Mouse (Mus musculus): ENCODE measurements around the gene Plekhg6.
A peak's percentile ranks its signal among the peaks of the same experiment; 100 is the strongest.

Gene Plekhg6

GRCm38 (mm10) chr6:125354352-125355151 lies 26.0 kb downstream of the Plekhg6 start:
- no peak for DNase-seq (ENCODE audit: low read depth in 1 of 2, low spot score in 2 of 2)

- DNase-seq (ENCODE audit: low read depth in 1 of 2, low spot score in 2 of 2) = no peak
These were observed 26.9 kb downstream of the Plekhg6 start for GRCm38 (mm10) chr6:125353655-125354054.

- DNase-seq (ENCODE audit: low read depth in 1 of 2, low spot score in 2 of 2) = no peak
These were observed 27.4 kb downstream of the Plekhg6 start for GRCm38 (mm10) chr6:125353221-125353620.

- no peak for DNase-seq (ENCODE audit: low read depth in 1 of 2, low spot score in 2 of 2)
These were observed 27.8 kb downstream of the Plekhg6 start for GRCm38 (mm10) chr6:125352811-125353210.

- no peak for DNase-seq (ENCODE audit: low read depth in 1 of 2, low spot score in 2 of 2)
These were observed 28.6 kb downstream of the Plekhg6 start for GRCm38 (mm10) chr6:125352046-125352384.

- DNase-seq (ENCODE audit: low read depth in 1 of 2, low spot score in 2 of 2) = no peak
These were observed 29.1 kb downstream of the Plekhg6 start for GRCm38 (mm10) chr6:125351368-125352045.

GRCm38 (mm10) chr6:125350995-125351324 lies 29.6 kb downstream of the Plekhg6 start:
- DNase-seq (ENCODE audit: low read depth in 1 of 2, low spot score in 2 of 2) = no peak

- DNase-seq (ENCODE audit: low read depth in 1 of 2, low spot score in 2 of 2) = peak in 1 of 2 experiments; percentile 47
These were observed 30.2 kb downstream of the Plekhg6 start for GRCm38 (mm10) chr6:125350231-125350994.

GRCm38 (mm10) chr6:125349575-125350230 lies 30.9 kb downstream of the Plekhg6 start:
- peak in 1 of 2 experiments; percentile 63 for DNase-seq (ENCODE audit: low read depth in 1 of 2, low spot score in 2 of 2)

GRCm38 (mm10) chr6:125348721-125349574 lies 31.6 kb downstream of the Plekhg6 start, which contains the start of gene Tnfrsf1a:
Gene Tnfrsf1a (plus strand): TSS chr6:125349362.
- DNase-seq (ENCODE audit: low read depth in 1 of 2, low spot score in 2 of 2) = no peak

GRCm38 (mm10) chr6:125346029-125346428 lies 34.6 kb downstream of the Plekhg6 start:
- DNase-seq (ENCODE audit: low read depth in 1 of 2, low spot score in 2 of 2) = no peak

- peak in 1 of 2 experiments; percentile 57 for DNase-seq (ENCODE audit: low read depth in 1 of 2, low spot score in 2 of 2)
These were observed 35.0 kb downstream of the Plekhg6 start for GRCm38 (mm10) chr6:125345625-125346024.

- no peak for DNase-seq (ENCODE audit: low read depth in 1 of 2, low spot score in 2 of 2)
These were observed 35.7 kb downstream of the Plekhg6 start for GRCm38 (mm10) chr6:125344866-125345265.

- DNase-seq (ENCODE audit: low read depth in 1 of 2, low spot score in 2 of 2) = no peak
These were observed 36.5 kb downstream of the Plekhg6 start for GRCm38 (mm10) chr6:125344084-125344483.

- DNase-seq (ENCODE audit: low read depth in 1 of 2, low spot score in 2 of 2) = no peak
These were observed 38.4 kb downstream of the Plekhg6 start for GRCm38 (mm10) chr6:125342198-125342597.

GRCm38 (mm10) chr6:125340244-125340643 lies 40.3 kb downstream of the Plekhg6 start:
- DNase-seq (ENCODE audit: low read depth in 1 of 2, low spot score in 2 of 2) = no peak

GRCm38 (mm10) chr6:125338791-125339660 lies 41.6 kb downstream of the Plekhg6 start:
- no peak for DNase-seq (ENCODE audit: low read depth in 1 of 2, low spot score in 2 of 2)

GRCm38 (mm10) chr6:125334356-125334755 lies 46.2 kb downstream of the Plekhg6 start:
- DNase-seq (ENCODE audit: low read depth in 1 of 2, low spot score in 2 of 2) = no peak
